Mouse (Mus musculus): ENCODE data around the gene Mcur1. TPM values are rescaled to one million over a fixed set of nuclear protein-coding genes. Genes with fewer than 3 reads are reported as not detected.

Gene Mcur1
- polyA plus RNA-seq (2015; fragmentation: Nextera tagmentation; extraction: Ambion mirVana), result 14.1 and 14.6 TPM in 2 replicates

DNA sequence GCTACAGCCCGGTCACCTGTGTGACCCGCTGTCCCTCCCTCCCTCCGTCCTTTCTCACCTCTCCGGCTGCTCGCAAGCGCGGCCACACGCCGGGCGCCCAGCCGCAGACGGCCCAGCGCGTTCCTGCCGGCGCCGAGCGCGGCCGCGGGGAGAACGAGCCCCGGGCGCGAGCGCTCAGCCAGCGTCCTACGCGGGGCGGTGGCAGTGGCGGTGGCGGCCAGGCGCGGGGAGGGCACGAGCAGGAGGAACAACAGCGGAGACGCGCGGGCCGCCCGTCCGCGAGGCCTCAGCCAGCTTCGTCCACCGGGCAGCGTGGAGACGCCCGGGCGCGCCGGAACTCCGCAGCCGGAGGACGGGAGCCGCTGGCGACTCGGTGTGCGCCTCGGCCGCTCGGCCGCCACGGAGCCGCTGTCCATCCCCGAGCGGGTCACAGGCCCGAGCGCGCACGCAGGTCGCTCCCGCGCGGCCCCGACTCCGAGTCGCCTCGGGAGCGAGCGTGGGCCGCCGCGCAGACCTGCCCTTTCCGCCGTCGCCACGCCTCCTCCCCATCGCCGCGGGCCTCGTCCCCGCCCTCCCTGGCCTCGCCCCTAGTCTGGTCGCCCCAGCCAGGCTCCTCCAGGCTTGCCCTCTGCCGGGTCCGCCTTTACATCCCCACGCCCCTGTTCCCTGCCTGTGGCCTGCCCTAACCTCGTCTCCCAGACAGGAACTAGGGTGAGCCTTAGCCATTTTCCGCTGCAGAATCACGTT is at the start of gene Mcur1:
Gene Mcur1, minus strand, starts transcription at position 481 of the 747 bp plus-strand sequence.
- Histone ChIP-seq H3K4me2 (peak within 1 kb of the TSS; percentile 78), H3K27ac (replicated peaks) (peak within 1 kb of the TSS; percentile 97), H3K4me3 (peak within 1 kb of the TSS; percentile 87), H3K4me1 (peaks cover 30% of the 10 kb centered on the region), H3K36me3 (peaks cover 5% of the 10 kb centered on the region), H3K27me3 (replicated peaks) (no peaks in the 10 kb centered on the region), H3K9me3 (no peaks in the 10 kb centered on the region), H3K9ac (peak within 1 kb of the TSS; percentile 90)
- ATAC-seq (ENCODE audit: extremely low read depth, insufficient number of reproducible peaks, low FRiP score, low TSS enrichment), result peak; percentile 96
- WGBS, result under 1% methylated on average over 100 of the region's 100 CpGs

DNA sequence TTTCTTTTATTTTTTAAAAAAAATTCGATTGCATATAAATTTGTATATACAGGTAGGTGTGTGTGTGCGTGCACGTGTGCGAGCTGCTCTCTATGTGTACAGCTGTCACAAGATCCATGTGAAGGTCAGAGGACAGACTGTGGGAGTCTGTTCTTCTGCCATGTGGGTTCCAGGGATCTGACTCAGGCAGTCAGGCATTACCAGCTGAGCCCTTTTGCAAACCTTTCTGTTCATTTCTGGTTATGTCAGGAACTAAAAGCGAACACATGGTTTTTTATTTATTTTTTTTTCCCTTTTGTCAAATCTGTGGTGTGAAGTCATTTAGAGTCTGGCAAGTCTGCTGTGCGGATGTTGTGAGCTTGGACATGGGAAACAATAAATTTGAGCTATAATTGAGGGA is 48.9 kb upstream of the Mcur1 start:
- H3K4me1 ChIP-seq, result no peaks in the 10 kb centered on the region
- no peaks in the 10 kb centered on the region for H3K36me3 ChIP-seq
- no peak overlapping the region for H3K27ac ChIP-seq (replicated peaks)
- no peak overlapping the region for H3K4me2 ChIP-seq
- ATAC-seq (ENCODE audit: extremely low read depth, insufficient number of reproducible peaks, low FRiP score, low TSS enrichment), result no peak
- 74% methylated on average over 6 of the region's 6 CpGs for WGBS
- H3K9me3 ChIP-seq, result no peaks in the 10 kb centered on the region
- H3K27me3 ChIP-seq (replicated peaks), result 0 out of 2 replicates have a peak, but pooled peaks cover 1% of the 10 kb centered on the region
- H3K9ac ChIP-seq, result no peak overlapping the region
- no peak overlapping the region for H3K4me3 ChIP-seq

DNA sequence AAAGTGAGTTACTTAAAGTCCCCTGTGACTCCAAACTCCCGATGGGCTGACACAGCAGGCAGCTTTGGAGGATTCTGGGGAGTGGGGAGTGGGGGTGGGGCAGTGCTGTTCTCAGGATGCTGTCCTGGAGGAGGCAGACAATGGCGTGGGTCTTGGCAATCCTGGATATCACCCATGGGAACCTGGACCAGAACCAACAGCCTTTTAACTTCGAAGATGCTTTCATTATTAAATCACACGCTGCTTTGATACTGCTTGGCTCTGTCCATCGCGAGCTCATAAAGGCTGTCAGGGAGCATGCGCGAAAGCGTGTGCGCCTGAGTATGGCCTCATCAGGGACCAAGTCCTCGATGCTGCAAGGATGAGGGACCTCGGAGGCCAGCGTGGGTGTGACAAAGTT is 43.1 kb upstream of the Mcur1 start:
- H3K4me1 ChIP-seq, result peaks cover 4% of the 10 kb centered on the region; the same call in 1 of the 2 replicates
- WGBS, result 62% methylated on average over 13 of the region's 13 CpGs
- no peak overlapping the region for H3K27ac ChIP-seq (replicated peaks)
- ATAC-seq (ENCODE audit: extremely low read depth, insufficient number of reproducible peaks, low FRiP score, low TSS enrichment), result no peak
- H3K9me3 ChIP-seq, result no peaks in the 10 kb centered on the region
- 0 out of 2 replicates have a peak, but pooled peaks cover 3% of the 10 kb centered on the region for H3K27me3 ChIP-seq (replicated peaks)
- H3K4me2 ChIP-seq, result peak overlapping the region; percentile 14; the same call in 1 of the 2 replicates
- H3K4me3 ChIP-seq, result no peak overlapping the region
- H3K36me3 ChIP-seq, result no peaks in the 10 kb centered on the region
- no peak overlapping the region for H3K9ac ChIP-seq

DNA sequence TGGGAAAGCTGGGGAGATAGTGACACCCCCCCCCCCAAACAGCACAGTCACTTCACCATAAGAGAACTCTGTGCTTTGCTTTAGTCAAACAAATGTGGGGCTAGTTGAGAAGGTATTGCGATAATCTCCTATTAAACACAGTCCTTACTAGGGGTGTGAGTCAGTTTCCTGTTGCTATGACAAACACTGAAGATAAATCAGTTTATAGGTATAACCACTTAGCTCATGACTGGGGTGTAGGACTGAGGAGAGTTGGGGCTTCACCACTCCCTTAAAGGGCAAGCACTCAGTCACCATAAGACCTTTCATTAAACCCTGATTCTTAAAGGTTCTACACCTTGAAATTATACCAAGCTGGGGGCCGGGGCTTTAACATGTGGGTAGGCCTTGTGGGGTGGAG is 42.4 kb upstream of the Mcur1 start:
- Histone ChIP-seq H3K27ac (replicated peaks) (no peak overlapping the region), H3K4me1 (peaks cover 4% of the 10 kb centered on the region; the same call in 1 of the 2 replicates), H3K36me3 (no peaks in the 10 kb centered on the region), H3K27me3 (replicated peaks) (0 out of 2 replicates have a peak, but pooled peaks cover 3% of the 10 kb centered on the region), H3K9ac (no peak overlapping the region), H3K4me3 (no peak overlapping the region), H3K9me3 (no peaks in the 10 kb centered on the region), H3K4me2 (no peak overlapping the region)
- ATAC-seq (ENCODE audit: extremely low read depth, insufficient number of reproducible peaks, low FRiP score, low TSS enrichment), result no peak
- WGBS, result 87% methylated on average over 2 of the region's 2 CpGs

DNA sequence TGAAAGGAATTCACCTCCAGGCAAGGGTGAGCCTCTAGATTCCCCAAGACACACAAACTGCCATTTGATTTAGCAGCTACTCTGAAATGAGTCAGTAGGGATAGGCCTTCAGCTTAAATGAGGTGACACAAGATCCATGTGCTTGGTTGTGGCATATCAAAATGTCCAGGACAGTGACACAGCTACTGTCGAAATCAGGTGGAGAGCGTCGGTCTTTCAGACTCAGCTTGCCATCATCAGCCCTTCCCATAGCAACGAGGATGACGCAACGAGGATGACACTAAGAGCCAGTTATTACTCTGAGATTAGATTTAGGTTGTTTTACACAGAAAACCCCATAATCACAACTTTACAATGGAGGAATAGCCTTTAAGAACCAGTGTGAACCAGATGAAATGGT is 41.0 kb upstream of the Mcur1 start:
- no peak overlapping the region for H3K4me2 ChIP-seq
- no peak overlapping the region for H3K4me3 ChIP-seq
- 88% methylated on average over 6 of the region's 6 CpGs for WGBS
- no peaks in the 10 kb centered on the region for H3K36me3 ChIP-seq
- ATAC-seq (ENCODE audit: extremely low read depth, insufficient number of reproducible peaks, low FRiP score, low TSS enrichment), result no peak
- H3K27ac ChIP-seq (replicated peaks), result no peak overlapping the region
- H3K9me3 ChIP-seq, result no peaks in the 10 kb centered on the region
- peaks cover 4% of the 10 kb centered on the region; the same call in 1 of the 2 replicates for H3K4me1 ChIP-seq
- H3K9ac ChIP-seq, result no peak overlapping the region
- 0 out of 2 replicates have a peak, but pooled peaks cover 3% of the 10 kb centered on the region for H3K27me3 ChIP-seq (replicated peaks)

DNA sequence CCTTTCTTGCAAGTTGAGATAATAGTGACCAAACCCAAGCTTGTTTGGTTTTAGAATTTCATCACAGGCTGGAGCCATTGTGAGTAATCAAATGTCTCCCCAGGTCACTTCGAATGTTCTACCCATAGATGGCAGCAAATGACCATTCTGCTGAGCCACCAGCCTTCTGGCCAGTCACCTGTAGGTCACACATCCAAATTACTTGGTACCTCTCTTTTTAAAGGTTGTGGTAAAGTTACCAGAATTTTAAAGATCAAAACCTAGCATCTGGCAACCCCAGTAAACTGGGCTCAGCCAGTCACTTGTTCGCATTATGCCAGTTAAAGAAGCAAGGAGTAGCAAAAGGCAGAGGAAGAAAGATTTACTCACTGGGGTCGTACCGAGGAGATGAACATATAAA is 35.9 kb upstream of the Mcur1 start:
- ATAC-seq (ENCODE audit: extremely low read depth, insufficient number of reproducible peaks, low FRiP score, low TSS enrichment), result no peak
- WGBS, result 59% methylated on average over 4 of the region's 4 CpGs

DNA sequence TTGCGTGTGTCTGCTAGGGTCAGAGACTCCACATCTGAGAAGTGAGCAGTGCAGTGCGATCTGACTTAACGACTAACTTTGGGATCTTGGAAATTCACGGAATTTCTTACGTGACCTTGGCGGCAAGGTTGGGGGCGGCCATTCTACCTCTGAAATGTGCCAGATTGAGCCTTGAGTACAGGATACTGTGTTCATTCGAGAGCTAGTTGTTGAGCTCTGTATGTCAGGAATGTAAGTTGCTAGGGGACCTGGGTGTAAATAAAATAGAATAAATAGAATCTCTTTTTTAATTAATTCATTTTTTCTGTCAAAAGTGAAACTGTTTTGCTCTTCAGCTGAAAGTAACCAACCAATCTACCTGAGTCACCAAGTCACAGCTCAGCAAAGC is 32.7 kb upstream of the Mcur1 start:
- Histone ChIP-seq H3K27ac (replicated peaks) (no peak overlapping the region), H3K4me1 (peaks cover 2% of the 10 kb centered on the region; the same call in 1 of the 2 replicates), H3K4me2 (peak overlapping the region; percentile 58), H3K4me3 (peak overlapping the region; percentile 22; the same call in 1 of the 2 replicates), H3K9ac (no peak overlapping the region), H3K36me3 (no peaks in the 10 kb centered on the region), H3K27me3 (replicated peaks) (no peaks in the 10 kb centered on the region; the same call in 1 of the 2 replicates), H3K9me3 (no peaks in the 10 kb centered on the region)
- 41% methylated on average over 8 of the region's 8 CpGs for WGBS
- no peak for ATAC-seq (ENCODE audit: extremely low read depth, insufficient number of reproducible peaks, low FRiP score, low TSS enrichment)

More for the DNA sequence above, 35.9 kb upstream of the Mcur1 start:
- H3K4me3 ChIP-seq, result no peak overlapping the region
- no peaks in the 10 kb centered on the region for H3K36me3 ChIP-seq
- H3K27ac ChIP-seq (replicated peaks), result no peak overlapping the region
- no peaks in the 10 kb centered on the region; the same call in 1 of the 2 replicates for H3K27me3 ChIP-seq (replicated peaks)
- no peak overlapping the region for H3K4me2 ChIP-seq
- peaks cover 2% of the 10 kb centered on the region; the same call in 1 of the 2 replicates for H3K4me1 ChIP-seq
- H3K9ac ChIP-seq, result no peak overlapping the region
- no peaks in the 10 kb centered on the region for H3K9me3 ChIP-seq

DNA sequence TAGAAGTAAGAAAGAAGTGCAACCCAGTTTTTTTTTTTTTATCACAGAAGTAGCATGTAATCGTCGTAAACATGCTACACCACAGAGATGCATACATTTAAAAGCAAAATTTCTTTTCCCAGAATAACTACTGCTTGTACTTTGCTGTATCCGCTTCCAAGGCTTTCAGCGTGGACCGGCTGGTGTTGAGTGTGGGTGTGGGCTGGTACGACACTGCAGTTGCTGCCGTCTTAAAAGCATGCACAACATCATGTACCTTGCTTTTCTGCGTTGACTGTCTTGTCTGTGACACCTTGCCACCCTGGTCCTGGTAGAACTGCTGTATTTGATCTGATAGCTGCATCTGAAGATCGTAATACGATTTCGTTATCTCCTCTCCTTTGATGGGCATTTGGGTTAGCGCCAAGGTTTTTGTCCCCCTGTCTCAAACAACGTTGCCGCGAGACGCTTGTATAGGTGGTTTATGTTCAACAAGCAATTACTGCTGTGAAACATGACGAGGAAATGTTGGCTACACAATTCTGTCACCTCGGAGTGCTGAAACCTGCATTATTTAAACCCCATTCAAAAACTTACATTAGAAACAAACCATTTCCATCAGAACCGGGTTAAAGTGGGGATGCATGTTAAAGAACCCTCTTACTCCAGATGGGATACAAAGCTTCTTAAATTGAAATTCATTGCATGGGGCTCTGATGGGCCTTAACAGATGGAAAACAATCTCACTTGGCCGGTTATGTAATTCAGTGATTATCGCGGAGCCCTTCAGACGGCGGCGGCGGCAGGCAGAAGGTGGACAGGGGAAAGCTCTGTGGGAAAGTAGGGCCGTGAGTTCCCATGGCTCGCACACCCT is 32.1 kb upstream of the Mcur1 start:
- peak overlapping the region; percentile 22; the same call in 1 of the 2 replicates for H3K4me3 ChIP-seq
- H3K9me3 ChIP-seq, result no peaks in the 10 kb centered on the region
- no peak for ATAC-seq (ENCODE audit: extremely low read depth, insufficient number of reproducible peaks, low FRiP score, low TSS enrichment)
- no peak overlapping the region for H3K9ac ChIP-seq
- H3K27me3 ChIP-seq (replicated peaks), result no peaks in the 10 kb centered on the region; the same call in 1 of the 2 replicates
- peak overlapping the region; percentile 58 for H3K4me2 ChIP-seq
- peaks cover 2% of the 10 kb centered on the region; the same call in 1 of the 2 replicates for H3K4me1 ChIP-seq
- H3K36me3 ChIP-seq, result no peaks in the 10 kb centered on the region
- H3K27ac ChIP-seq (replicated peaks), result no peak overlapping the region
- WGBS, result 58% methylated on average over 28 of the region's 28 CpGs

DNA sequence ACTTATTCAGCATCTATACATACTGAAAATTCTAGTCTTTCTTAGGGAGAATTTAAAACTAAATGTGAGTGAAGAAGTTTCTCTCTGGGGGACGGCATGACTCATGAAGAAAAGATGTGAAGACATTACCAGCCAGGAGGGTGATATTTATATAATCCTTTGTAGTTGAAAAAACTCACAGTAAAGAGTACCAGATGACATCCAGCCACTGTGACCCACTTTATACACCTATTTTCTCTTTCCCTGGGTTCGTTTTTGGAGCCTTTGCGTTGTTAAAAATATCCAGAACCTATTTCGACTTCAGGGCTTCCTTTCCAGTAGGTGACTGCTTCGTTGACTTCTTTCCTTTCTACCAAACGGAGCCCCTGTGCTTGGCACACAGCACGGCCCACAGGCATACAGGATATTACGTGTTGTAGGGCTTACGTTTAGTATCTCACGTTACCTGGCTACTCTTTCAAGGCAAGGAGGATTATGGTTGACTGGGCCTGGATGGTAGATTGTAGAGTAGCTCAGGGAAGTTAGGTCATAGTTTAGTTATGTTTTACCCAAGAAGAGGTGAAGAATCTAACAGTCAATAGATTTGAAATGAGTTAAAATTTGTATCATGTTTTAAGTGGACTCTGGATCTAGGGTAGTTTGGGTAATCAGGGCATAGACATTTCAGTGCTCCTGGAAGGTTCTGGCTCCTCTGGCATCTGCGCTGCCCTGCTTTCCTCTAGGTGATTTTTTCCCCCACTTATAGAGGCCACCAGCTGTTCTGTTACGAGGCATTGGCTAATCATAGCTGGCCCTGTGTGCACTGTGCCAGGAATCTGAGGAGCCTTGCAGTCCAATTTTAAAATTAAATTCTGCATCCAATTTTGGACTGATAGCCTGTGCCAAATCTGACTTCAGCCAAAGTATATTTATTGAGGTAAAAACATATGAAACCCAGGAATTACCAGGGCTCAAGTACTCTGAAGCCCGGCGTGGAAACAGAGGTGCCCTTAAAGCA is 28.2 kb upstream of the Mcur1 start:
- Histone ChIP-seq H3K36me3 (no peaks in the 10 kb centered on the region), H3K27me3 (replicated peaks) (peaks cover 1% of the 10 kb centered on the region; the same call in 1 of the 2 replicates), H3K4me1 (peaks cover 2% of the 10 kb centered on the region; the same call in 1 of the 2 replicates), H3K4me3 (no peak overlapping the region), H3K4me2 (no peak overlapping the region), H3K9ac (no peak overlapping the region), H3K9me3 (no peaks in the 10 kb centered on the region), H3K27ac (replicated peaks) (no peak overlapping the region)
- no peak for ATAC-seq (ENCODE audit: extremely low read depth, insufficient number of reproducible peaks, low FRiP score, low TSS enrichment)
- WGBS, result 73% methylated on average over 14 of the region's 14 CpGs

DNA sequence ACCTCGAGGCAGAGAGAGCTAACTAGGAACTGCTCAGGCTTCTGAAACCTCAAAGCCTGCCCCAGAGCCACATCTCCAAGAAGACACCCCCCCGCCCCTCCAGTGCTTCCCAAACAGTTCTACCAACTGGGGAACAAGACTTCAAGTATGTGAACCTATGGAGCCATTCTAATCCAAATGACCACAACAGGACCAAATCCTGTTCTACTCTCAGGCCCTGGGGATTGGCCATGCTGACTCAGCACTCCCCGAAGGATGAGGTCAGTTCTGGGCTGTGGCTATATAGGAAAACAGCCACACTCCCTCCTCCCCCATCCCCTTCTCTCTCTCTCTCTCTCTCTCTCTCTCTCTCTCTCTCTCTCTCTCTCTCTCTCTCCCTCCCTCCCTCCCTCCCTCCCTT is 27.0 kb upstream of the Mcur1 start:
- H3K4me1 ChIP-seq, result 0 out of 2 replicates have a peak, but pooled peaks cover 1% of the 10 kb centered on the region
- no peak for ATAC-seq (ENCODE audit: extremely low read depth, insufficient number of reproducible peaks, low FRiP score, low TSS enrichment)
- H3K36me3 ChIP-seq, result no peaks in the 10 kb centered on the region
- no peak overlapping the region for H3K4me3 ChIP-seq
- no peak overlapping the region for H3K27ac ChIP-seq (replicated peaks)
- H3K9me3 ChIP-seq, result no peaks in the 10 kb centered on the region
- H3K27me3 ChIP-seq (replicated peaks), result peaks cover 5% of the 10 kb centered on the region; the same call in 1 of the 2 replicates
- no peak overlapping the region for H3K9ac ChIP-seq
- 74% methylated on average over 3 of the region's 3 CpGs for WGBS
- H3K4me2 ChIP-seq, result no peak overlapping the region
